Mouse (Mus musculus) lung, embryonic 15.5 days (tissue): ENCODE results near the gene Il15. TPM values are rescaled to one million over a fixed set of nuclear protein-coding genes. Genes with fewer than 3 reads are reported as not detected.

Experiments used
- ATAC-seq: fragments of 200-750 bp; cut with Nextera tagmentation; 2 replicates; pipeline ENCODE4 v1.8.0; 2017; ENCODE audit warnings: moderate number of reproducible peaks, borderline replicate concordance; ENCODE audit not compliant: low FRiP score, low TSS enrichment; ENCODE audit errors: extremely low read depth
- H3K27ac ChIP-seq: fragments of 300-500 bp; sonication (generic); 2 replicates; pipeline ENCODE4 v1.5.1; 2015; ENCODE audit warnings: moderate library complexity, mild to moderate bottlenecking, inconsistent platforms
- H3K27me3 ChIP-seq: fragments of 300-500 bp; sonication (generic); 2 replicates; pipeline ENCODE4 v1.6.1; 2015; ENCODE audit warnings: inconsistent platforms
- H3K36me3 ChIP-seq: fragments of 300-500 bp; sonication (generic); 2 replicates; pipeline ENCODE4 v1.6.1; 2015; ENCODE audit warnings: inconsistent platforms
- H3K4me1 ChIP-seq: fragments of 300-500 bp; sonication (generic); 2 replicates; pipeline ENCODE4 v1.6.1; 2015; ENCODE audit warnings: inconsistent platforms
- H3K4me2 ChIP-seq: fragments of 300-500 bp; sonication (generic); 2 replicates; pipeline ENCODE4 v1.6.1; 2015; ENCODE audit warnings: inconsistent platforms, mild to moderate bottlenecking, moderate library complexity
- H3K4me3 ChIP-seq: fragments of 300-500 bp; sonication (generic); 2 replicates; pipeline ENCODE4 v1.5.1; 2015; ENCODE audit warnings: mild to moderate bottlenecking, inconsistent platforms
- H3K9ac ChIP-seq: fragments of 300-500 bp; sonication (generic); 2 replicates; pipeline ENCODE4 v1.6.1; 2015; ENCODE audit warnings: inconsistent platforms
- H3K9me3 ChIP-seq: fragments of 300-500 bp; sonication (generic); 2 replicates; pipeline ENCODE4 v1.6.1; 2016; ENCODE audit warnings: inconsistent platforms
- WGBS: fragments of 180-500 bp; shearing (Covaris S2); methylation state at CpG from one replicate; pipeline ENCODE4 v1.1.7; 2015; 5-methylcytosine and 5-hydroxymethylcytosine counted together
- polyA plus RNA-seq: library from polyadenylated mRNA; unstranded; fragments of >200 nt; fragmentation: Nextera tagmentation; extraction: Ambion mirVana; gene quantifications from 2 replicates; pipeline ENCODE4 v1.2.1, GENCODE M21; 2015

Il15 gene
- polyA plus RNA-seq, 1 experiment from 2014 or later, result 12.5 TPM

- no peaks in the 10 kb centered on the region for H3K36me3 ChIP-seq
- no peak overlapping the region for H3K9ac ChIP-seq
- H3K4me2 ChIP-seq, result no peak overlapping the region
- no peak overlapping the region for H3K27ac ChIP-seq
- H3K9me3 ChIP-seq, result no peaks in the 10 kb centered on the region
- no peaks in the 10 kb centered on the region for H3K4me1 ChIP-seq
- no peak overlapping the region for H3K4me3 ChIP-seq
- no peaks in the 10 kb centered on the region for H3K27me3 ChIP-seq
- ATAC-seq, result no peak
Observed at GRCm38 (mm10) chr8:82391258-82391657, 11.8 kb downstream of the Il15 start.

GRCm38 (mm10) chr8:82388356-82388902 lies 14.6 kb downstream of the Il15 start:
- Histone ChIP-seq H3K27ac (no peak overlapping the region), H3K27me3 (no peaks in the 10 kb centered on the region), H3K36me3 (no peaks in the 10 kb centered on the region), H3K9ac (no peak overlapping the region), H3K4me2 (no peak overlapping the region), H3K4me1 (peaks cover 6% of the 10 kb centered on the region), H3K4me3 (no peak overlapping the region), H3K9me3 (no peaks in the 10 kb centered on the region)
- WGBS, result 58% methylated on average over 1 of the region's 1 CpGs
- ATAC-seq, result no peak

- Histone ChIP-seq H3K36me3 (no peaks in the 10 kb centered on the region), H3K4me2 (no peak overlapping the region), H3K27ac (no peak overlapping the region), H3K9ac (no peak overlapping the region), H3K4me1 (peaks cover 6% of the 10 kb centered on the region), H3K9me3 (no peaks in the 10 kb centered on the region), H3K4me3 (no peak overlapping the region), H3K27me3 (no peaks in the 10 kb centered on the region)
- WGBS, result 13% methylated on average over 1 of the region's 1 CpGs
- no peak for ATAC-seq
Observed at GRCm38 (mm10) chr8:82387614-82388013, 15.4 kb downstream of the Il15 start.

- ATAC-seq, result no peak
- no peaks in the 10 kb centered on the region for H3K9me3 ChIP-seq
- no peak overlapping the region for H3K4me3 ChIP-seq
- no peaks in the 10 kb centered on the region for H3K36me3 ChIP-seq
- H3K4me2 ChIP-seq, result no peak overlapping the region
- no peak overlapping the region for H3K9ac ChIP-seq
- peaks cover 6% of the 10 kb centered on the region for H3K4me1 ChIP-seq
- no peak overlapping the region for H3K27ac ChIP-seq
- no peaks in the 10 kb centered on the region for H3K27me3 ChIP-seq
Observed at GRCm38 (mm10) chr8:82385867-82386266, 17.2 kb downstream of the Il15 start.

GRCm38 (mm10) chr8:82384458-82385234 lies 18.4 kb downstream of the Il15 start:
- Histone ChIP-seq H3K27me3 (no peaks in the 10 kb centered on the region), H3K4me2 (no peak overlapping the region), H3K9ac (no peak overlapping the region), H3K4me1 (peaks cover 6% of the 10 kb centered on the region), H3K4me3 (no peak overlapping the region), H3K27ac (no peak overlapping the region), H3K36me3 (no peaks in the 10 kb centered on the region), H3K9me3 (no peaks in the 10 kb centered on the region)
- 22% methylated on average over 11 of the region's 11 CpGs for WGBS
- ATAC-seq, result no peak

GRCm38 (mm10) chr8:82383346-82383745 lies 19.7 kb downstream of the Il15 start:
- no peak overlapping the region for H3K4me3 ChIP-seq
- no peak for ATAC-seq
- H3K4me2 ChIP-seq, result no peak overlapping the region
- no peaks in the 10 kb centered on the region for H3K9me3 ChIP-seq
- WGBS, result 63% methylated on average over 3 of the region's 3 CpGs
- H3K36me3 ChIP-seq, result no peaks in the 10 kb centered on the region
- H3K9ac ChIP-seq, result no peak overlapping the region
- H3K27me3 ChIP-seq, result no peaks in the 10 kb centered on the region
- H3K27ac ChIP-seq, result no peak overlapping the region
- peaks cover 6% of the 10 kb centered on the region for H3K4me1 ChIP-seq

GRCm38 (mm10) chr8:82382316-82382715 lies 20.7 kb downstream of the Il15 start:
- Histone ChIP-seq H3K9ac (no peak overlapping the region), H3K36me3 (no peaks in the 10 kb centered on the region), H3K27ac (no peak overlapping the region), H3K27me3 (no peaks in the 10 kb centered on the region), H3K4me1 (peaks cover 6% of the 10 kb centered on the region), H3K4me2 (no peak overlapping the region), H3K9me3 (no peaks in the 10 kb centered on the region), H3K4me3 (no peak overlapping the region)
- ATAC-seq, result no peak
- 51% methylated on average over 2 of the region's 2 CpGs for WGBS

- Histone ChIP-seq H3K36me3 (no peaks in the 10 kb centered on the region), H3K27ac (no peak overlapping the region), H3K27me3 (no peaks in the 10 kb centered on the region), H3K9me3 (no peaks in the 10 kb centered on the region), H3K4me3 (no peak overlapping the region), H3K4me1 (0 out of 2 replicates have a peak, but pooled peaks cover 4% of the 10 kb centered on the region), H3K9ac (no peak overlapping the region), H3K4me2 (no peak overlapping the region)
- 45% methylated on average over 4 of the region's 4 CpGs for WGBS
- no peak for ATAC-seq
Observed at GRCm38 (mm10) chr8:82374470-82374869, 28.6 kb downstream of the Il15 start.

GRCm38 (mm10) chr8:82372846-82373245 lies 30.2 kb downstream of the Il15 start:
- no peak overlapping the region for H3K4me3 ChIP-seq
- H3K9ac ChIP-seq, result no peak overlapping the region
- 0 out of 2 replicates have a peak, but pooled peaks cover 4% of the 10 kb centered on the region for H3K4me1 ChIP-seq
- no peaks in the 10 kb centered on the region for H3K36me3 ChIP-seq
- no peak overlapping the region for H3K27ac ChIP-seq
- H3K4me2 ChIP-seq, result no peak overlapping the region
- no peak for ATAC-seq
- no peaks in the 10 kb centered on the region for H3K9me3 ChIP-seq
- no peaks in the 10 kb centered on the region for H3K27me3 ChIP-seq
- 68% methylated on average over 6 of the region's 6 CpGs for WGBS

GRCm38 (mm10) chr8:82370657-82371056 lies 32.4 kb downstream of the Il15 start:
- no peak for ATAC-seq
- Histone ChIP-seq H3K27me3 (no peaks in the 10 kb centered on the region), H3K9ac (no peak overlapping the region), H3K9me3 (no peaks in the 10 kb centered on the region), H3K4me1 (0 out of 2 replicates have a peak, but pooled peaks cover under 1% of the 10 kb centered on the region), H3K4me3 (no peak overlapping the region), H3K36me3 (no peaks in the 10 kb centered on the region), H3K4me2 (no peak overlapping the region), H3K27ac (no peak overlapping the region)
- 71% methylated on average over 6 of the region's 6 CpGs for WGBS

- H3K4me1 ChIP-seq, result no peaks in the 10 kb centered on the region
- no peaks in the 10 kb centered on the region for H3K27me3 ChIP-seq
- ATAC-seq, result no peak
- no peak overlapping the region for H3K9ac ChIP-seq
- WGBS, result 88% methylated on average over 1 of the region's 1 CpGs
- no peaks in the 10 kb centered on the region for H3K36me3 ChIP-seq
- H3K9me3 ChIP-seq, result no peaks in the 10 kb centered on the region
- no peak overlapping the region for H3K27ac ChIP-seq
- H3K4me2 ChIP-seq, result no peak overlapping the region
- H3K4me3 ChIP-seq, result no peak overlapping the region
Observed at GRCm38 (mm10) chr8:82361061-82361460, 42.0 kb downstream of the Il15 start.

GRCm38 (mm10) chr8:82356091-82356490 lies 46.9 kb downstream of the Il15 start:
- Histone ChIP-seq H3K36me3 (no peaks in the 10 kb centered on the region), H3K9me3 (no peaks in the 10 kb centered on the region), H3K4me2 (no peak overlapping the region), H3K9ac (no peak overlapping the region), H3K4me3 (no peak overlapping the region), H3K27ac (no peak overlapping the region), H3K4me1 (no peaks in the 10 kb centered on the region), H3K27me3 (no peaks in the 10 kb centered on the region)
- WGBS, result 64% methylated on average over 2 of the region's 2 CpGs
- no peak for ATAC-seq
